In genomic region chr3:61535751-61536150, GRCm38 (mm10) we compare ENCODE assay signal across 15 mouse cellular contexts.
"Had no signal": no experiment of that assay in that cellular context is flagged by ENCODE, and none has a peak within 500 bp of the region (broad histone marks: within the 10 kb centered on the region; RNA-seq: fewer than 3 reads in every experiment).

No protein-coding gene starts in this region.

- H3K27me3 ChIP-seq: limb, embryonic 15.5 days; liver, embryonic 12.5 days; neural tube, embryonic 15.5 days had no signal

- ATAC-seq: liver, embryonic 12.5 days had no signal

- H3K9me3 ChIP-seq: limb, embryonic 15.5 days; liver, embryonic 12.5 days; midbrain, embryonic 10.5 days; neural tube, embryonic 15.5 days had no signal

- H3K4me3 ChIP-seq: limb, embryonic 15.5 days; liver, embryonic 12.5 days; midbrain, embryonic 10.5 days; myocyte; neural tube, embryonic 15.5 days had no signal

- DNase-seq: kidney, adult 11 months; kidney, adult 9 months; kidney, postnatal 36 days; lung, embryonic 14.5 days; lung, postnatal 10 days; lung, postnatal 4 days; midbrain, embryonic 14.5 days; spleen, adult 18-20 months; thymus, postnatal 4 days had no signal

- H3K36me3 ChIP-seq: limb, embryonic 15.5 days; liver, embryonic 12.5 days; midbrain, embryonic 10.5 days; neural tube, embryonic 15.5 days had no signal

- H3K9ac ChIP-seq: limb, embryonic 15.5 days; liver, embryonic 12.5 days; lung, embryonic 14.5 days; neural tube, embryonic 15.5 days had no signal

- H3K27ac ChIP-seq: kidney, postnatal 0 days; limb, embryonic 15.5 days; liver, embryonic 12.5 days; midbrain, embryonic 10.5 days; neural tube, embryonic 15.5 days had no signal

- H3K4me2 ChIP-seq: limb, embryonic 15.5 days; liver, embryonic 12.5 days; lung, embryonic 14.5 days; neural tube, embryonic 15.5 days had no signal

- H3K4me1 ChIP-seq: limb, embryonic 15.5 days; liver, embryonic 12.5 days; neural tube, embryonic 15.5 days had no signal
